Mouse (Mus musculus) liver, adult (tissue): ENCODE measurements around the gene Podnl1.

ENCODE experiments used
- GATA4 ChIP-seq: IDR thresholded peaks from 2 replicates; pipeline ENCODE4 v1.6.1; 2014; ENCODE audit warnings: mild to moderate bottlenecking, low read length; ENCODE audit not compliant: insufficient replicate concordance

Podnl1 gene

DNA sequence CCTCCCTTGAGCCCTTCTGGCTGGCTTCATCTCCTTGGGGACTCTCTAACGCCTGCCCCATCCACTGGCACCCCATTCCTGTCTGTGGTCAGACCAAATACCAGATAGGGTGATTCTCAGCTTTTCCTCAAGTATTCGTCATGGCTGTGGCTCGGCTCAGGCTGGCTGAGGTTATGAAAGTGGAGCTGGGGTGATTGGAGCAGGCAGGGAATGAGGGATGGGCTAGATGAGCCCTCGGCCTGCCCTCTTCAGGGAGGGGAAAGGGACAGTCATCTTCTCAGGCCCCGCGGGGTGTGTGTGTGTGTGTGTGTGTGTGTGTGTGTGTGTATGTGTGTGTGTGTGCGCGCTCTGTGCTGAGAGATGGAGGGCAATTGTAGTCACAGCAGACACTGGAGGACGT is at the start of gene Podnl1:
TSS of gene Podnl1 (plus strand) at position 334 of the 400 bp plus-strand sequence.
- no peak for TF ChIP-seq GATA4

DNA sequence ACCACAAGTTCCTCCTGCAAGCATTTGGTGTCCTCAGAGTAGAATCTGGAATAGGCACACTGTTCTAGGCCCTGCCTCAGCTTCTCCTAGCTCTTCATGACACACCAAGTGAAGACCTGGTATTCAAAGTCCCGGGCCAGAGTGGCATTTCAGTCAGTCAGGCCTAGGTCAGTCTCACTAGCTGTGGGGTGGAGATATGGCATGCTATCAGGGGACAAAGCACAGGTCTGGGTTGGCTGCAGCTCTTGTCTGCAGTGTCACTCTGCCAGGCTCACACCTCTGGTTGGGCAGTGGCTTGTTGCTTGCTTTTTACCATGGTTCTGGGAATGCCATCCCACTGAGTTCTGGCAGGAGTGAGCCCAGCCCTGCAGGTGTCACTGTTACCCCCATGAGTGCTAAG is 49.4 kb upstream of the Podnl1 start:
- TF ChIP-seq GATA4: no peak

DNA sequence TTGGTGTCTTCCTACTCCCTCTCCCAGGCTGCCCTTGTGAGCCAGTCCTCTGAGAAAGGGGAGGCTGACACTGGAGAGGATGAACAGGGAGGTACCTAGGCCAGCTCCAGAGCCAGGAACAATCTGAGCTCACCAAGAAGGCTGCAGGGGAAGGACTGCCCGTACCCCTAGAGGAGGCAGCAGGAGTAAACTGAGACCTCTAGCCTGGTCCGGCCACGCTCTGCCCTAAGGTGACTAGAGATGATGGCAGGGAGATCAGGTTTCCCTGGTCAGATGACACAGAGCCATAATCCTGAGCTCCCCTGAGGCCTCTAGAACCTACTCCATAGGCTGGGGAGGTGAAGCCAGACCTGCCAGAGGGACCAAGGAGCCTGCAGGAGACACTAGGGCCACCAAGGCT is 48.9 kb upstream of the Podnl1 start:
- TF ChIP-seq GATA4: no peak

DNA sequence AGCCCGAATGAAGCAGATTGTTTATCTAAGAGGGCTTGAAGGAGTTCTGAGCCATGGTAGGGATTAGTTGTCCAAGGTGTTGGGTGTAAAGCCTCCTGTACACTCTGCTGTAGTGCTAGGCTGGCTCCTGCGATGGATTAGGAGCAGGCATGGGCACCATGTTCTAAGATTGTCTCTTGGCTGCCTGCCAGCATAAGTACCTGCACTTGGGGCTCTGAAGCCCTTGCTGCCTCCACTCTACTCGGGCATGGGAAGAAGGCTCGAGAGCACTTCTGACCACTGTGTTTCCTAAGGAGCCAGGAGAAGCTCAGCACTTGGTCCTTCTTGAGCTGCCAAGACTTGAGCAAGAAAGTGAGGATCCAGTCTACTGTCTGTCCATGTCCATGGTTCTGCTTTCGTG is 46.6 kb upstream of the Podnl1 start:
- no peak for TF ChIP-seq GATA4

DNA sequence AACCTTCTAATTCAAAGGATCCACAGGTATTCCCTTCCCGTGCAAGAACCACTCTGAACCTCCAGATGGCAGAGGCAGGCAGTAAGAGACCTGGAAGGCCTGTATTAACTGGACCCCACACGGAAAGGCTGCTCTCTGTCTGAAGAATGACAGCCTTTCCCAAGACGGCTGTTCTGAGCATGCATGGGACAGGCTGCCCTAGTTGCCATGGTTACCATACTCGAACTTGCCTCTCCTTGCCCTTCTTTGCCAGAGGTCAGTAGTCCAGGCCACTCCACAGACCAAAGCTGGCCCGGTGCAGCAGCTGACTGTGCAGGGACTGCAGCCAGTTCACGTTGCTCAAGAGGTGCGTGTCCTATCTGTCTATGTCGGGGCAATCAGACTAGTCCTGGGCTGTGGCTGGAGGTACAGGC is 42.0 kb upstream of the Podnl1 start:
- TF ChIP-seq GATA4: peak; percentile 23; the same call in 1 of the 2 replicates

DNA sequence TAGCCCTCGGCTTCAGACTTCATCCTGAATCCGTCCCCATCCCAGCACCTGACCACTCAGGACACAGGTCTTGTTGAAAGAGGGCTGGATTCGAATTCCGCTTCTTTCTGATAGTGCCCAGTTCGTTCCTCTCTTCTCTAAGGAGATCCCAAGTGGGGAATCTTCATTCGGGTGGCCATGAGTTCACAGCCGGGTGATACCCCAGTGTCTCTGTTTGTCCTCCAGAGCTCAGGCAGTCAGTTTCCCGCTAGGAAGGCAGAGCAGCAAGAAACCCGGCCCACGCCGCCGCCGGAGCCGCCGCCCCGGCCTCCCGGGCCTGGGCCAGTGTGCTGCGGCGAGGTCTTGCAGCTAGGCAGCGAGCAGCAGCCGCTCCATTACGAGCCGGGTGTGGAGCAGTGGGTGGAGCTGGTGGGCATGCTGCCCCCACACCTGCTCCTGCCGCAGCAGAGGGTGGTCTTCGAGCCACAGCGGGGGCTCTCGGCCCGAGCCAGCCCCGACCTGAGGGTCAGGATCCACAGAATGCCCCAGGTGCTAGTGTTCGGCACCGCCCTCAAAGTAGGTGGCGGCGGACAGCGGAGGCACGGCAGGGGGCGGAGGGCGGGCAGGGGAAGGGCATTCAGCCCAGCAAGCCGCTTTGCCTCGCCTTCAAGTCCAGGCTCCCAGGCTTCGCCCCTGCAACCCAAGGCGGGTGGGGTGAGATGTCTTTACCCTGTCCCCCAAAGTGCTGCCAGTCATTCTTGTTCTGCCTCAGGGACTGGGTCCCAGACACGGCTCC is 41.3 kb upstream of the Podnl1 start:
- TF ChIP-seq GATA4: no peak; the same call in 1 of the 2 replicates

DNA sequence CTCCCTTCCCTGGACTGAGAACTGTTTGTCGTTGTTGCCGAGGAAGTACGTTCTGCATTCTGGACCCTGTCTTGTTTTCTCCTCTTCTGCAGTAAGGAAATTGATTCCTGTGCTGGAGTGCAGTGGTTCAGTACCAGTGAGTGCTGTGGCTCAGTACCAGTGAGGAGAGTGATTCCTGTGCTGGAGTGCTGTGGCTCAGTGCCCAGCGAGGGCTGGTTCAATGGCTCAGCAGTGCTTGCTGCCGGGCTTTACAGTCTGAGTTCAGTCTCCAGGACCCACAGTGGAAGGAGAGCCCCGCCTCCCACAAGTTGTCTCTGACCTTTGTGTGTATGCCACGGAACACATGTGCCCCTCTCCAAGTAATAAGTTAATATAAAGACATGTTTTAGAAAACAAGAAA is 38.6 kb upstream of the Podnl1 start:
- TF ChIP-seq GATA4: no peak

DNA sequence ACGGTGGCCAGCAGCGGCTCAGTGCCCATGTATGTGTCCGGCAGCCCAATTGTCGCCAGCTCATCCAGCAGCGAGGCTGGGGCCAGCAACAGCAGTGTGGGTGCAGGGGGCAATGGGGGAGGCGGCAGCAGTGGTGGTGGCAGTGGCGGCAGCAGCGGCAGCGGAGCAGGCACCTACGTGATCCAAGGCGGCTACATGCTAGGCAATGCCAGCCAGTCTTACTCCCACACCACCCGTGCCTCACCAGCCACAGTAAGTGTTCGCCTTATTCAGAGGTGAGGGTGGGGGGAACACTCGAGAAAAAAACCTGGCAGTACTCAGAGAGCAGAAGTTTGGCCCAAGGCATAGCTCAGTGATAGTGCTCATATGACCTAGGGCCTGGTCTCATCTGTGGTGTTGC is 38.0 kb upstream of the Podnl1 start:
- no peak for TF ChIP-seq GATA4

DNA sequence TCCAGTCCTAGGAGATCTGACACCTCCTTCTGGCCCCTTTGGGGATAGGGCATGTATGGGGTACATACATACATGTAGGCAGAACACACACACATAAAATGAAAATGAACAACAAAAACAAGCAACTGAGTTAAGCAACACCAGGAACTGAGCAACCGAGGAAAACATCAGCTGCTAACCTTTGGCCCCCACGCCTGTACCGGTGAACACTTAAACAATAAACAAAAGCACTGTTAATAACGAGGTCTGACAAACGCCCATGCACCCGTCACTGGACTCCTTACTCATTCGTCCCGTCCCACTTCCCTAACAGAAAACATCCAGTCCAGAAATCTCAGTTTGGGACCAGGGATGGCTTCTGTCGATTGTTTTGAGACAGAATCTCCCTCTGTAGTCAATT is 36.5 kb upstream of the Podnl1 start:
- no peak for TF ChIP-seq GATA4

DNA sequence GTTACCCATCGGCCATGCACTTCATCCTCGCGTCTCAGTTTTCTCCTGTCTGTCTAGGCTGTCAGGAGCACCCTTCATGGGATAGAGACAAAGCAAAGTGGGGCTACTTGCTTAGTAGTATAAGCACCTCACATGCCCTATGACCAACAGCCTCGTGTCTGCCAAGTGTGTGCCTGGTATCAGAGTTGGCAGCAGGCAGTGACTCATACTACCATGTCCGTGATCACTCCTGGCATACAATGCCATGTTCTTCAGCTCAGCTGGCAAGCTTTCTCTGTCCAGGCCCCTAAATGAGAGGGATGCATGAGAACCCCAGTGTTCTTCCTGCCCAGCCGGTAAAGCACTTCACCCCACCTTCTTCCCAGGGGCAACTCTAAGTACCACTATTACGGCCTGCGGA is 35.2 kb upstream of the Podnl1 start:
- no peak for TF ChIP-seq GATA4

DNA sequence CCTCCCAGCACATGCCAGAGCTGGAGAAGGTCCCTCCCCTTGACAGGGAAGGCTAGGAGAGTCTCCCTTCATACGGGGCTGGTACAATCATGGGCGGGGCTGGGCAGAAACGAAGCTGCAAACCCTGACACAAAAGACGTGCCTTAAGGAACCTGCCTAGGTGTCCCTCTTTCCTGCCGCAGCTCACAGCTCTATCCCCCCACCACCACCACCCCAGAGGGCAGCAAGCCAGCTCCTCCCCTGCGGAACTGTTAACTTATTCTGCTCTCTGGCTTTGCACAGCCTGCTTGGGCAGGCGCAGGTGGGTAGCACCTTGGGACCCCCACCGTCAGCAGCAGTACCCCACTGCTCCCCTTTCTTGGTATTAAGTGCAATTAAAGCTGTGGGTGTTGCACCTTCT is 29.7 kb upstream of the Podnl1 start:
- TF ChIP-seq GATA4: no peak

DNA sequence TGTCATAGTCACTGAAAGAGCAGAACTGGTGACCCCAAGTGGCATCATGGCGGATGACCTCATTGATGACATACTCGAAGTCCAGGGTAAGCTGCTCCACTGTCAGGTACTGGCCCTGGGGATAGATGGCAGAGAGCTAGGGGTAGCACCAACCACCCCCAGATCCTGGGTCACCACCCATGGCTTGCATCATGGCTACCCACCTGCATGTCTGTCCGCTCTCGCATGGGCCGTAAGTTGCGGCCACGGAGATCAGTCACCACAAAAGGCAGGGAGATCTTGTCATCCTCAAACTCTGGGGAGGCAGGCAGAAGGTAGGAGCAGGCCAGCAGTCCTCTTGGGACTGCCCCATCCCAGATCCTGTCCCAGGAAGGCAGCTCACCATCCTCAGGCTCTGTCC is 27.4 kb upstream of the Podnl1 start:
- no peak for TF ChIP-seq GATA4

DNA sequence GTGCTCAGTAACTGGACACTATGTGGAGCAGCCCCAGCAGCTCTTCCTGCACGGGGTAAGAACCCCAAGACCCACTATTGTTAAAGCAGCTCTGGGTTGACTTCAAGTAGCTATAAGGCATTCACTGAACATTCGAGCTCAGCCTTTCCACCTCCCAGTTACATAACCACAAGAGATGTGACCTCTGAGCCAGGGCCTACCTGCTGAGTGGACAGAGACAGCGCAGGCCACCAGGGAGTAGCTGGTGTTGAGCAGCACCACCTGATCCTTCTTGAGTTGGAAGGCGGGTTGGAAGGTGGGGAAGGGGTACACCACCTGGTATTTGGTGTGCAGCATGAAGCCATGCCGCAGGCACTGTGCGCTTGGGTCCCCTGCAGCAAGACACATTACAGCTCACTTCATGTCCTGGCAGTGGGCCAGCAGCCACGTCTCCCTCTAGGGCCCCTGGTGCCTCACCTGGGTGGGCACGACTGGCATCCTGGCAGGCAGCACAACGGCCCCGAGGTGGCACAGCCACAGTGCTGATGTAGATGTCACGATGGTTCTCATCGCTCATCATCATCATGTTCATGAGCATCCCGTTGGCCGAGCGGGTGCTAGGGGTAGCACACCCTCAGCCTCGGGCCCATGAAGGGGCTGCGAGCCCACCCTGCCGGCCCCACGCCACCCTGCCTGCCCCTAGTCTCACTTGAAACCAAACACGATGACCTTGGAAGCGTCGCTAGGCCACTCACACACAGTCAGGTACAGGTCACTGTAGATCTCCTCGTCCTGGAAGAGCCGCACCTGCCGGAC is 24.1 kb upstream of the Podnl1 start:
- TF ChIP-seq GATA4: no peak

DNA sequence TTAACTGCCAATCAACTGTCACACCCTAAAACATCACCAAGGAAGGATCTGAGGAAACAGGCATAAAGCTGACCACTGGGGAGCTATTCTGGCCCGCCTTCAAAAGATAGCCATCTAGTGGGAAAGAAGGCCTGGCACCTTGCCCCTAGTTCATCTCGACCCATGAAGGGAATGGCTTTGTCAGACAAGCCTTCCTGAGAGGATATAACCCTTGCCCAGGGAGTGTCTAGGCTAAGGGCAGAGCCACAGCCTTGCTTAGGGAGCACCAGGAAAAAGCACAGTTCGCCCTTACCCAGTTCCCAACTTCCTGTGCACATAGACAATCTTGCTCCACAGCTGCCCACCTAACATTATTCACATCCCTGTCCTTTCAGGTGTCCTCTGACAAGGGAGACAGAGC is 22.2 kb upstream of the Podnl1 start:
- TF ChIP-seq GATA4: no peak

DNA sequence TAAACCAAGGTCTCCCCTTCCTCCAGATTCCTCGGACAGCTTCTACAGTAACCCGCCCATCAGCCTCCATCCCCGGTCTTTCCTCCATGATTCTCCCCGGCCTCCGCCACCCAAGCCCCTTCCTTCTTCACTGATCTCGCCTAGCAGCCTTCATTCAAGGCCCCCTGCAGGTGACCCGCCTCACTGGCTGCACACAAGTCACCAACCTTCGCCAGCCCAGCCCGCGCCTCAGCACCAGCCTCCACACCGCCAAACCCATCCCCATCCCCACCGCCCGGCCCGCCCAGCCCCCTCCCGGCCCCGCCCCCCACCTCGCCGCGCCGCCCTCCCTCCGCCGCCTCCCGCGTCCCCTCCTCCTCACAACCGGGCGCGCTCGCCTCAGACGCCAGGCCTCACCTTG is 21.6 kb upstream of the Podnl1 start:
- no peak for TF ChIP-seq GATA4
